Mouse (Mus musculus) forebrain, embryonic 16.5 days (tissue): ENCODE data around the gene Clcnka. TPM values are rescaled to one million over a fixed set of nuclear protein-coding genes. Genes with fewer than 3 reads are reported as not detected.

Source experiments
- ATAC-seq: fragments of 200-750 bp; cut with Nextera tagmentation; 2 replicates; pipeline ENCODE4 v1.8.0; 2017; ENCODE audit warnings: mild to moderate bottlenecking, moderate library complexity
- H3K27ac ChIP-seq: fragments of 300-500 bp; sonication (generic); 2 replicates; pipeline ENCODE4 v1.5.1; 2014; ENCODE audit warnings: low read length, control low read depth
- H3K27me3 ChIP-seq: fragments of 300-500 bp; sonication (generic); replicated peaks from 2 replicates; pipeline ENCODE4 v1.6.1; 2014; ENCODE audit warnings: low read length; ENCODE audit not compliant: control insufficient read depth, insufficient read depth
- H3K36me3 ChIP-seq: fragments of 300-500 bp; sonication (generic); 2 replicates; pipeline ENCODE4 v1.6.1; 2014; ENCODE audit not compliant: control insufficient read depth, insufficient read depth
- H3K4me1 ChIP-seq: fragments of 300-500 bp; sonication (generic); replicated peaks from 2 replicates; pipeline ENCODE4 v1.6.1; 2014; ENCODE audit warnings: low read length; ENCODE audit not compliant: control insufficient read depth, insufficient read depth
- H3K4me2 ChIP-seq: fragments of 300-500 bp; sonication (generic); 2 replicates; pipeline ENCODE4 v1.6.1; 2014; ENCODE audit warnings: mild to moderate bottlenecking, low read length, control low read depth
- H3K4me3 ChIP-seq: fragments of 300-500 bp; sonication (generic); replicated peaks from 2 replicates; pipeline ENCODE4 v1.5.1; 2014; ENCODE audit warnings: mild to moderate bottlenecking, low read length, control low read depth
- H3K9ac ChIP-seq: fragments of 300-500 bp; sonication (generic); replicated peaks from 2 replicates; pipeline ENCODE4 v1.6.1; 2014; ENCODE audit warnings: low read depth, low read length, control low read depth
- H3K9me3 ChIP-seq: fragments of 300-500 bp; sonication (generic); 2 replicates; pipeline ENCODE4 v1.6.1; 2016; ENCODE audit warnings: low read length; ENCODE audit not compliant: control insufficient read depth
- WGBS: fragments of 180-500 bp; shearing (Covaris S2); extraction: QIAGEN DNeasy Blood & Tissue Kit; methylation state at CpG from one replicate; pipeline ENCODE4 v1.1.7; 2014; 5-methylcytosine and 5-hydroxymethylcytosine counted together
- polyA plus RNA-seq: library from polyadenylated mRNA; unstranded; fragments of >200 nt; fragmentation: Nextera tagmentation; extraction: Ambion mirVana; gene quantifications from 2 replicates; pipeline ENCODE4 v1.2.1, GENCODE M21; 2015

Clcnka gene
- polyA plus RNA-seq, 1 experiment from 2014 or later: not detected

GRCm38 (mm10) chr4:141387093-141387784 is 11.3 kb downstream of the Clcnka start:
- 0 out of 2 replicates have a peak, but pooled peaks have one; percentile 29 for ATAC-seq
- Histone ChIP-seq H3K36me3 (no peaks in the 10 kb centered on the region), H3K27me3 (peaks cover 18% of the 10 kb centered on the region), H3K4me3 (no peak overlapping the region), H3K4me2 (no peak overlapping the region), H3K4me1 (peaks cover 6% of the 10 kb centered on the region), H3K9ac (no peak overlapping the region), H3K9me3 (no peaks in the 10 kb centered on the region), H3K27ac (no peak overlapping the region)
- WGBS: 20% methylated on average over 5 of the region's 5 CpGs

DNA sequence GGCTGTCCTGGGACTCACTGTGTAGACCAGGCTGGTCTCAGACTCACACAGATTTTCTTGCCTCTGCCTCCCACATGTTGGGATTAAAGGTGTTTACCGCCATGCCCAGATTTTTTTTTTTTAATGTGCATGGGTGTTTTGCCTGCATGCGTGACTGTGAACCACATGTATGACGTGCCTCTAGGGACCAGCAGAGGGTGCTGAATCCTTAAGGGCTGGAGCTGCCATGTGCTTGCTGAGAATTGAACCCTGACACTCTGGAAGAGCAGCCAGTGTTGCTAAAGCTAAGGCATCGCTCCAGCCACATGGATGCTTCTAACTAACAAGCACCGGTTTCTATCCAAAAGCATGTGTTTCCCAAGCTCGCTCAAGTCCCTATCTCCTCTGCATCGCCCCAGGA is 12.4 kb downstream of the Clcnka start:
- no peaks in the 10 kb centered on the region for H3K9me3 ChIP-seq
- no peak overlapping the region for H3K4me3 ChIP-seq
- no peak overlapping the region for H3K27ac ChIP-seq
- 71% methylated on average over 7 of the region's 7 CpGs for WGBS
- ATAC-seq: no peak
- no peak overlapping the region for H3K4me2 ChIP-seq
- H3K4me1 ChIP-seq: peaks cover 7% of the 10 kb centered on the region
- H3K9ac ChIP-seq: no peak overlapping the region
- H3K27me3 ChIP-seq: peaks cover 19% of the 10 kb centered on the region
- no peaks in the 10 kb centered on the region for H3K36me3 ChIP-seq

DNA sequence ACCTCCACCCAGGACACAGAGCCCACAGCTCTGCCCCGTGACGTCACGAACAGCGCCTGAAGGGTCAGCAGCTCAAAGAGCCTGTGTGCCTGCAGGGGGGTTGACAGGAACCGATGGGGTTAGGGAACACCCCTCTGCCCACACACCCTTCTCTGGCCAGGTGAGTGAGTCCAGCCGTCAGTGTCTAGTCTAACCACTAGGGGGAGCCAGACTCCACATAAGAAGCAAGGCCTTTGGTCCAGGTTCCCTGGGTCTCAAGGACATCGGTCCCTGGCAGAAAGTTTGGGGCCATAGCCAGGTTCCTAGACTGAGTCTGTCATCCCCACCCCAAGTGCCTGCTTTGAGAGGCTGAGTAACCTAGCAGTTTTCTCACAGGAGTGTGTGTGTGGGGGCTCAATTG is 13.2 kb downstream of the Clcnka start:
- no peaks in the 10 kb centered on the region for H3K9me3 ChIP-seq
- no peak overlapping the region for H3K4me3 ChIP-seq
- H3K4me1 ChIP-seq: peaks cover 7% of the 10 kb centered on the region
- no peak for ATAC-seq
- WGBS: 0% methylated on average over 7 of the region's 7 CpGs
- H3K36me3 ChIP-seq: no peaks in the 10 kb centered on the region
- H3K27ac ChIP-seq: no peak overlapping the region
- H3K27me3 ChIP-seq: peaks cover 19% of the 10 kb centered on the region
- H3K9ac ChIP-seq: no peak overlapping the region
- no peak overlapping the region for H3K4me2 ChIP-seq

- 2% methylated on average over 25 of the region's 25 CpGs for WGBS
Observed at GRCm38 (mm10) chr4:141382406-141382805, 16.1 kb downstream of the Clcnka start.

GRCm38 (mm10) chr4:141379674-141380073 is 18.9 kb downstream of the Clcnka start:
- Histone ChIP-seq H3K9me3 (no peaks in the 10 kb centered on the region), H3K9ac (no peak overlapping the region), H3K27ac (no peak overlapping the region), H3K4me2 (no peak overlapping the region), H3K4me1 (peaks cover 7% of the 10 kb centered on the region), H3K36me3 (no peaks in the 10 kb centered on the region), H3K27me3 (peaks cover 19% of the 10 kb centered on the region), H3K4me3 (no peak overlapping the region)
- 46% methylated on average over 8 of the region's 8 CpGs for WGBS
- ATAC-seq: no peak

More at GRCm38 (mm10) chr4:141382406-141382805, 16.1 kb downstream of the Clcnka start:
- Histone ChIP-seq H3K4me1 (peaks cover 7% of the 10 kb centered on the region), H3K9ac (peak overlapping the region; percentile 47; the same call in 1 of the 2 replicates), H3K27ac (no peak overlapping the region), H3K36me3 (no peaks in the 10 kb centered on the region), H3K4me2 (peak overlapping the region; percentile 67), H3K27me3 (peaks cover 19% of the 10 kb centered on the region), H3K9me3 (no peaks in the 10 kb centered on the region), H3K4me3 (peak overlapping the region; percentile 41)
- peak; percentile 70 for ATAC-seq

DNA sequence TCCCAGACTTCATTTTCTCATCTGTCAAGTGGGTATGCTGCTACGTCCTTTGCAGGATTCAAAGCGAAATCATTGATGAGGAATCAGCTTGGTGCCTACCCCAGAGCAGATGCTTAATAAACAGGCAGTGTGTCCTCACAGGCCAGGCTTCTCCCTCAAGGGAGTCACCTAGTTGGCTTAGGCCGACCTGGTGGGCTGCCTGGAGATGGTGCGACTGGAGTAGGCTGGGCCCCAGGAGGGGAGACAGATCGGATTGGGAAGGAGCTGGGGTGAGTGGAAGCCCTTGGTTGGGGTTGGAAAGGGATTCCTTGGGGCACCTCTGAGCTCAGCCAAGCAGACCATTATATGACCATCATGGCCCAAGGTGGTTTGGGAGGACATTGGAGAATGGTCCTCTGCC is 26.1 kb downstream of the Clcnka start:
- Histone ChIP-seq H3K36me3 (no peaks in the 10 kb centered on the region), H3K9me3 (no peaks in the 10 kb centered on the region), H3K4me2 (no peak overlapping the region), H3K4me3 (no peak overlapping the region), H3K27me3 (no peaks in the 10 kb centered on the region), H3K4me1 (peaks cover 8% of the 10 kb centered on the region), H3K27ac (no peak overlapping the region), H3K9ac (no peak overlapping the region)
- ATAC-seq: no peak
- WGBS: 92% methylated on average over 5 of the region's 5 CpGs

GRCm38 (mm10) chr4:141367997-141368791 is 30.3 kb downstream of the Clcnka start, which contains the start of gene Fam131c:
TSS of gene Fam131c (plus strand) at chr4:141368220.
- WGBS: 1% methylated on average over 53 of the region's 71 CpGs
- Histone ChIP-seq H3K4me2 (peak within 1 kb of the TSS; percentile 94), H3K4me3 (peak within 1 kb of the TSS; percentile 63), H3K36me3 (no peaks in the 10 kb centered on the region), H3K4me1 (peaks cover 8% of the 10 kb centered on the region), H3K27ac (no peak within 1 kb of the TSS), H3K9ac (peak within 1 kb of the TSS; percentile 77), H3K27me3 (0 out of 2 replicates have a peak, but pooled peaks cover 2% of the 10 kb centered on the region), H3K9me3 (no peaks in the 10 kb centered on the region)
- ATAC-seq: peak; percentile 51

GRCm38 (mm10) chr4:141365876-141366275 is 32.6 kb downstream of the Clcnka start:
- Histone ChIP-seq H3K9ac (no peak overlapping the region), H3K9me3 (no peaks in the 10 kb centered on the region), H3K27me3 (0 out of 2 replicates have a peak, but pooled peaks cover 2% of the 10 kb centered on the region), H3K4me2 (no peak overlapping the region), H3K36me3 (no peaks in the 10 kb centered on the region), H3K4me1 (peaks cover 8% of the 10 kb centered on the region), H3K4me3 (no peak overlapping the region), H3K27ac (no peak overlapping the region)
- 62% methylated on average over 7 of the region's 7 CpGs for WGBS
- no peak for ATAC-seq

GRCm38 (mm10) chr4:141365126-141365525 is 33.4 kb downstream of the Clcnka start:
- H3K4me3 ChIP-seq: no peak overlapping the region
- H3K4me1 ChIP-seq: peaks cover 8% of the 10 kb centered on the region
- H3K9ac ChIP-seq: no peak overlapping the region
- H3K4me2 ChIP-seq: no peak overlapping the region
- no peak overlapping the region for H3K27ac ChIP-seq
- H3K36me3 ChIP-seq: no peaks in the 10 kb centered on the region
- no peak for ATAC-seq
- H3K27me3 ChIP-seq: 0 out of 2 replicates have a peak, but pooled peaks cover 2% of the 10 kb centered on the region
- 58% methylated on average over 8 of the region's 8 CpGs for WGBS
- no peaks in the 10 kb centered on the region for H3K9me3 ChIP-seq
